Mouse (Mus musculus): Measurements from ENCODE around the gene Stxbp5.
A peak's percentile ranks its signal among the peaks of the same experiment; 100 is the strongest.

Stxbp5 gene

DNA sequence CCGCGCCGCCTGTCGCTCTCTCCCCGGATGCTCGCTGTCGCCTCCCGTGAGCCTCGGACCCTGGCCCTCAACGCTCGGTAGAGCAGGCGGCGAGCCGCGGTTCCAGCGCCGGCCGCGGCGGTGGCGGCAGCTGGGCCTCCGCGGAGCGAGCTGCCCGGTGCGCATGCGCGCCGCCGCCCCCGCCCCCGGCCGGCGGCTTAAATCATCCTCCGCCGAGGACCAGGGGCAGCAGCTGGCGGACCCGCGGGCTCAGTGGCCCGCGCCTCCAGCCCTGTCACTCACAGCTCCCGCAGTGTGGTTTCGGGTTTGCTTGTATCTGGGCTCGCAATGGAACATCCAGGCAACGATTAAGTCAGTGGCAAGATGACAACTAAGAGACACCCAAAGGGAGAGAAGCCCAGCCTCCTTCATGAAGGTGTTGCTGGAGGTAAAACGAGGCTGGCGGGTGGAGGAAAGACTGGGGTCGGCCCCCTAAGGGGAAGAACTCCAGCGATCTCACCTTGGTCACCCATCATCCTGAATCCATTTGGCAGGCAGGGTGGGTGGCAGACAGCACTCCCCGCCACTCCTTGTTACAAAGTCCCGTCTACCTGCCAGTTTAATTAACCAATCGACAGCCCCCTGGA is at the start of gene Stxbp5:
Stxbp5 (minus strand) TSS at position 9 of the 626 bp plus-strand sequence.
- DNase-seq = peak; percentile 88

DNA sequence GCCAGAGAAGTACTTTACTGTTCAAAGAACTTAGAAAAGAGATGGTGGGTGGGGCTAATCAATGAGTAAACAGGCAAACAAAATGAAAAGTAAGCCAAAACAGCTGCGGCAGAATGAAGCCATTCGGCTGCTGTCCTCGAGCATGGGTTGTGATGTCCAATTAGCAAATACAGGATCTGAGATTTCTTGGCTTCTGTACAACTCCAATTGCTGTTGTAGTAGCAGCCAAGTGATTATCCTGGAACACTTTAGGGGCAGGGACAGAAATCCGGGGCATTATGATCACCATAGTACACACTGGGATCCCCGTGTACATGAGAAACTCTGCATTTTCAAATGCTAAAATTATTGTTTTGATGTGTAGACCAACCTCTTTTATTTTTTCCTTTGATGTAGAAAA is 11.5 kb upstream of the Stxbp5 start:
- DNase-seq = no peak

GRCm38 (mm10) chr10:9907919-9908502 is 7.1 kb upstream of the Stxbp5 start:
- DNase-seq = no peak

DNA sequence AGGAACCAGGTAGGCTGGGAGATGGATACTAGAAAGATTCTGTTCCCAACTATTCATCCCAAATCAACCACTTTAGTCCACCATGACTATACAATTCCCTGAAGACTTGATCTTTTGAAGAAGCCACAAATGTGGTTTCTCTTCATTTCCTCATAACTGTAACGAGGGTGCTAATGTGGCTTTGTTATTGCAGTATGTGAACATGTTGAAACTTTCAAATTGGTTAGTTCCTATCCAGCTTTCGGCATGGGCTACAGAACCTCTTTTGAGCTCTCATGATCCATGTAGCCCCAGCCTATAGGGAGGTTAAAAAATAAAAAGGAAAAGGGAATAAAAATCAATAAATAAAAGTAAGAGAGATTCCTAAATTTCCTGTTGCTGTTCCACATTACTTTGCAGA is 6.6 kb upstream of the Stxbp5 start:
- DNase-seq = no peak

DNA sequence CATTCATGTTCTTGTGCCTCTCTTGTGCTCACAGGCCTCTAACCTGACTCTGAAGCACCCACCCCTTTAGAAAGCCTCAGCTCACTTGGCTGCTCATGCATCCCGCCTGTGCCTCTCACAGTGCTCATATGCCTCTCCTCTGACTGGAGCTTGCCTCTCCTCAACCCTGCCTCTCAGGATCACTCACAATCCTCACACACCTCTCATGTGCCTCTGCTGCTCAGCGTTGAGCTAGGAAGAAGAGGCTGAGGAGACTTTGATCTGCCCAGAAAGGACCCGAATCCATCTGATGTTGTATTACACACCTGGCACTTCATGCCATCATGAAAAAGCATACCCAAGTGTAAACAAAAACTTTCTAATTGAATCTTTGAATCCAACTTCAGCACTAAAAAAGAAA is 5.3 kb upstream of the Stxbp5 start:
- no peak for DNase-seq

GRCm38 (mm10) chr10:9901697-9902239 is 889 bp upstream of the Stxbp5 start:
- peak; percentile 84 for DNase-seq

DNA sequence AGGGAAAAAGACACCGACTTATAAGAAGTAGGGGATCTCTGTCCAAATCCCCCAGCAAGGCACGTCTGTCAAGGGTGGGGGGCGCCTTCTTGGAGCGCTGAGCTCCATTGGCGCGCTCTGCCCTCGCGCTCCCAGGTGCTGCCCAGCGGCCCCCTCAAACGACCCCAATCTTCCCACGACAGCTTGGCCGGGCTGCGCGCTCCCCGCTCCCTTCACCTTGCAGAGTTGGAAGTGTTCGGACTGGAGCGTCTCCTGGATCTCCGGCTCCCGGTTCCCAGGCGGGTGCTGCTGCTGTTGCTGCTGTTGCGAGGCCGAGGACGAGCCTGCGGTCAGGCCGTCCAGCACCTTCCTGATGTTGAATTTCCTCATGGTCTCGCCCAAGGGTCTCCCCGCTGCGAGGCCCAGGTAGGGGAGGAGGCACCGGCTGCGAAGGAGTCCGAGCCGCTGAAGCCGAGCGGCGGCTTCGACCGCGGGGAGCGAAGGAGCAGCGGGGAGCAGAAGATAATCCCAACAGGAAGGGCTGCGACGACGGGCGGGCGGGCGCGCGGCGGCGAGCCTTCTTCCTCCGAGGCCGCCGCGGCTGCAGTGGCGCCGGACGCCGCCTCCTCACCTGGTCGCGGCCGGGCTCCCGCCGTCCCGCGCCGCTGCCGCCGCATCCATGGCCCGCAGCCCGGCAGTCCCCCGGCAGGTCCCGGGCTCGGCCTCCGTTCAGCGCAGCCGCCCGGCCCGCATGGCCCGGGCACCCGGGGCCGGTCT is 386 bp downstream of the Stxbp5 start:
- peak; percentile 70 for DNase-seq

DNA sequence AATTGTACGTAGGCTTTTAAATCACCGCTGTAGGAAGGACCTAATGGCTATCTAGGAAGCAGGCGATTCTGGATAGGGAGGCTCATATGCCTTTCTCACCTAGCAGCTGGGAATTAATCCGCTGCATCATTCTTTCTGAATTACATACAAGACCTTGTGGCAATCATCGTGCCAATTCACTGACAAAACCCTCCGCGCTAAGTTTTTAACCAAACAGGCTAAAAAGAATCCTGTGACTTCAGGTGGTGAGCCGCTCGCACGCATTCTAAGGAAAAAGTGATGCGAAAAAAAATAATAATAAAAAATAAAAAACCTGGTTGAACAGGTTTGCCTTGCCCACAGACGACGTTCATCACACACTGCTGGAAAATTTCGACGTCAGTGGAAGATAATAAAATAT is 1.1 kb downstream of the Stxbp5 start:
- no peak for DNase-seq

DNA sequence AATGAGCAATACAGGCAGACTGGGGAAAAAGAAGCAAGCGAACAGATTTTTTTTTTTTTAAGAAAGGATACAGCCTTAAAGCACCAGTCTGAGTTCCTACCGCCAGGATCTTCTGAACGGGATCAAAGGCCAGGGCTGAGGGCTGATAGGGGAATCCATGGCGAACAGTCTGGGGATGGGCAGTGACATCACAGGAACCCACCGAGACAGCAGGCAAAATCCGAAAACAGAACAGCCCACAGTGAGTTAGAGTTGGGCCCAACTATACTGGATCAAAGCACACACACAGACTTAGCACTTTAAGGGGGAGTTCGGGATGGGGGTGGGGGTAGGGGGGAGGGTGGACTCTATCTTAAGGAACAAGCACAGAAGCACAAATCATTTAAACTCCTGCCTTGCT is 1.8 kb downstream of the Stxbp5 start:
- no peak for DNase-seq

DNA sequence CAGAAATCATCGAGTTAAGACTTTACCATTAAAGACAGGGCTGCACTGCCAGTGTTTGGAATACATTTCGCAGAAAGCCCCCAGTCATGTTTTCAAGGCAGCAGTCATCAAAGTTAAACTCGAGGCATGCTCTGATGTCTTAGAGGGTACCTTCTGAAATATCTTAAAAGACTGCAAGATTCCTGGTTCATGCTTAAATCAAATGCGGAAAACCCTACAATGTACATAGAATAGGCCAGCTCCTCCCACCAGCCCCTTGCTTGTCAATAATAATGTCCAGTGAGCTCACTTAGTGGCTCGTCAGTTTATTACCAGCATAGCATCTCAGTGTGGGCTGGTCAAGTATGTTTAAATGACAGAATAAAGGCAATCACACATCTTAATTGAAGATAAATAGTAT is 3.0 kb downstream of the Stxbp5 start:
- no peak for DNase-seq

- no peak for DNase-seq
These were observed 7.3 kb downstream of the Stxbp5 start for GRCm38 (mm10) chr10:9893562-9893961.

- DNase-seq = no peak
These were observed 11.2 kb downstream of the Stxbp5 start for GRCm38 (mm10) chr10:9889651-9890050.

GRCm38 (mm10) chr10:9888655-9889054 is 12.2 kb downstream of the Stxbp5 start:
- no peak for DNase-seq

DNA sequence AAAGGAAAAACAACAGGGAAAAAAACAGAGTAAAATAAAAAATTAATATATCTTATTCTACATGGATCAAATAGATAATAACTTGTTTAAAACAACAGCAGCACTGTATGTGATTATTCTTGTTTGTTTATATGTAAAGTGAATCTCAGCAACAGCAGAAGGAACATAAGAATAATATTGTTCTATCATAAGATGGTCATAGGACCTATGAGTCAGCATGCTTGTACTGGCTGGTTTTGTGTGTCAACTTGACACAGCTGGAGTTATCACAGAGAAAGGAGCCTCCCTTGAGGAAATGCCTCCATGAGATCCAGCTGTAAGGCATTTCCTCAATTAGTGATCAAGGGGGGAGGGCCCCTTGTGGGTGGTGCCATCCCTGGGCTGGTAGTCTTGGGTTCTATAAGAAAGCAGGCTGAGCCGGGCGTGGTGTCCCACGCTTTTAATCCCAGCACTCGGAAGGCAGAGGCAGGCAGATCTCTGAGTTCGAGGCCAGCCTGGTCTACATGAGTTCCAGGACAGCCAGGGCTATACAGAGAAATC is 19.0 kb downstream of the Stxbp5 start:
- peak; percentile 4 for DNase-seq

DNA sequence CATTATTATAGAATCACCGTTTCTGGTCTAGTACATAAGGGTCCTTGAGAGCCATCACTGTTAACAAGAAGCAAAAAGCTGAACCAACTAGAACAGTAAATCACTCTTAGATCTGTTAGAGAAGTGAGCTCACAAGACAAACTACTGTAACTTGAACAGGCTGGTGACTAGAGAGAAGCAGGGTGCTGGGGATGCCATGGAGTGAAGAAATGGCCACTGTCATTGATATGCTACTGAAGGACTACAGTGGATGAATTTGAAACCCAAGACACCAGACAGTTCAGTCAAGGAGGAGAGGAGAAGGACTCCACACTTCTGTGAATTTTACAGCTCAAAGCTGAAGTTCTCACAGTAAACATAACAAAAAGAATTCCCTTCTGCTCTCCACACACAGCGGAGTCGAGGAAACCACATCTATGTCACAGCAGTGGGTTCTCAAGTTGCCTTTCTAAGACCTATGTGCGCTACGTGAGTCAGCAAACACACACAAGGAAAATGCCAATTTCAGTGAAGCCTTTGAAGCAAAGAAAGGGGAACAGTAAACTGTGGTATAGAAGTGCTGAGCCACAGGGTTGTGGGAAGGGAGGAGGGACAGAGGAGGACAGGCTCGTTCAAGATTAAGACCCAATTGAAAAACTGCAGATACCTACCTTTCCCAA is 20.7 kb downstream of the Stxbp5 start:
- DNase-seq = no peak

DNA sequence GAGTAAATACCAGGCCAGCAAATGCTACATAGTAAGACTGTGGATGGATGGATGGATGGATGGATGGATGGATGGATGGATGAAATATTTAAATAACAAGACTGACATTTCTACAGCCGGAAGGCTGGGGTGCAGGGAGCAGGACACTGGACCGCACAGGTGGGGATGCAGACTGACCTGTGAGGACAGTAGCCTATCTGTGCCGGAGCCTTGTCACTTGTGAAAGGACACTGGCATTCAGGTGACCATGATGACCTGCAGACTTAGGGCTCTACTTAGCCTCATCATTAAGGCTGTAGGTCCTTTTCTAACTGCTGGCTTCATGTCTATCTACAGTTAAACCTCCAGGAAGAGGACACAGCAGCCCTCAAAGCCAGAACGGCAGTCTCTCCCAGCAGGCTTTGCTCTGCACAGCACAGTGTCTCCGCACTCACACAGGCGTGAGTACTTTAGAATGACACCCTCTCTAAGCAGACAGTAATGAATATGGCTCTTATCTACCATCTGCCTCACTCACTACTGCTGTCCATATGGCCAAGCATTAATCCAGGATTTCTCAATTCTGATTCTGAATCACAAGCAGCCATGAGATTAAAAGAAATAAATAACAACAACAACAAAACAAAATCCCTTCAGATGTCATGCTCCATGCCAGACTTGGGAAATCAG is 21.9 kb downstream of the Stxbp5 start:
- no peak for DNase-seq

DNA sequence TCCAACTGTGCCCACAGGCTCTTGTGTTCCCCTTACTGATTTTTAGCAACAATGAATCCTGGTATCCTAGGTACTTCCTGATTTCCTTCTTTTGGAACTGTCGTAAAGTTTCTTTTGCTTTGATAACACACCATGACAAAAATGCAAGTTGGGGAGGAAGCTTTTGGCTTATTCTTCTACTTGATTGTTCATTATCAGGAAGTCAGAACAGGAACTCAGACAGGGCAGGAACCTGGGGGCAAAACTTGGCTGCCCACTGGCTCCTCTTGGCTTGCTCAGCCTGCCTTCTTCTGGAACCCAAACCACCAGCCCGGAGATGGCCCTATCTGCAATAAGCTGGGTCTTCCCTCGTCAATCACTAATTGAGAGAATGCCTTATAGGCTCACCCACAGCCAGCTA is 25.0 kb downstream of the Stxbp5 start:
- no peak for DNase-seq

- DNase-seq = peak; percentile 6
These were observed 28.7 kb downstream of the Stxbp5 start for GRCm38 (mm10) chr10:9872143-9872542.

DNA sequence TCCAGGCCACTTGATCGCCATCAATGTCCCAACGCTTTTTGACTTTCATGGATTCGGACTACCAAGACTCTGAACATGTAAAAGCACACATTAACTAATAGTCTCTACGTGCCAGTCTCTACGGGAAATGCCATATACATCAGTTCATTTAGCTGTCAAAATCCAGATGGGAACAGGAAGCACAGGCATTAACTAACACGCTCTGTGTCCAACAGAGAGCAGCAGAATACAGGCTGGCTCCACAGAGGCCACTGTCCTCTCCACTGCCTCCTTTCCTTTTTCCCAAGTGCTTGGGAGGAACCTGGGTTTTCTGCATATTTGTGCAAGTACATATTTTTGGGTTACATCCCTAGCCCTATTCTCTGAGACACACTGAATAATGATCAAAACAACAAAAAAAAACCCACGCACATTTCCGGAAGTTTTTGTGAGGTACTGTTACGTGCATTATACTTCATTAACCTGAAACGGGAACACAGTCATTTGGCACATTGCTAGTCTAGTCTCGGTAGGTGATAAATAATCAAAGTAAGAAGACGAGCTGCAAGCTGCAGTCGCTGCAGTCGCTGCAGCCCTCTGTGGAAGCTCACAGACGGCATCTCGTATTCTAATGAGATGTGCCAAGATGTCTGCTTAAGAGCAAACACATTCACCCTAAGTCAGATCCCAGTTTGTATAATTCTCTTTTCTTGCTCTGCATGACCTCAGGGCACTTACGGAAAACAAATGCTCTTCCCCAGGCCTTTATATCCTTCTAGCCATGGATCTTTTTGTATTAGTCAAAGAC is 33.9 kb downstream of the Stxbp5 start:
- DNase-seq = no peak

DNA sequence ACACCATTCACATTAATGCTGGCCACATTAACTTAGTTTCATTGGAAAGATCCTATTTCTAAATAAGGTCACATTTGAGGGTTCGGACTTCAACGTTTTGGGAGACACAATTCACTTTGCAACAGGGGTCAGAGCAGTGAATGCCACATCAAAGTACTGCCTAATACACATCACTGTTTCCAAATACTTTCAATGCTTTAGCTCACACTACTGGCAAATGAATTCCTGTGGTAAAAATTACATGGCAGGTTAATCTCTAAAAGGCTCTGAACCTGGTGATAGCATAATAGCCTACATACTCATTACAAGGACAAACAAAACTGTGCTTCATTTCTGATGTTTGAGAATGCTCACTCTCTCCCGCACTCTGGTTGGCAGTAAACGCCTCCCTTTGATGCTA is 40.9 kb downstream of the Stxbp5 start:
- DNase-seq = no peak

GRCm38 (mm10) chr10:9859476-9859875 is 41.4 kb downstream of the Stxbp5 start:
- no peak for DNase-seq

GRCm38 (mm10) chr10:9857850-9858249 is 43.0 kb downstream of the Stxbp5 start:
- no peak for DNase-seq
